Mouse (Mus musculus) gastrocnemius, adult 2 months (tissue): ENCODE results near the gene Gdf1. TPM values are rescaled to one million over a fixed set of nuclear protein-coding genes. Genes with fewer than 3 reads are reported as not detected.

Experiments
- DNase-seq: peaks from one replicate; pipeline ENCODE4 v3.0.0; 2022
- H3K27ac ChIP-seq: fragments of 200-600 bp; 2 replicates; pipeline ENCODE4 v1.8.1; 2022; ENCODE audit warnings: mild to moderate bottlenecking
- H3K4me3 ChIP-seq: fragments of 200-600 bp; 2 replicates; pipeline ENCODE4 v1.8.1; 2022; ENCODE audit warnings: mild to moderate bottlenecking, moderate library complexity
- CTCF ChIP-seq: fragments of 200-600 bp; IDR thresholded peaks from 2 replicates; pipeline ENCODE4 v1.8.1; 2022; ENCODE audit warnings: antibody characterized with exemption, mild to moderate bottlenecking, moderate library complexity
- intact Hi-C: fragments of 180-260 bp; cut with DNase I; formaldehyde crosslinking; loops from one replicate; pipeline ENCODE4 v1.15.1; 2025
- long read RNA-seq, 2 experiments: library from polyadenylated mRNA; stranded (forward); transcript quantifications; one replicate each; pipeline ENCODE4 v2.0.0; 2021
- total RNA-seq, 2 experiments: library from RNA; stranded (reverse); gene quantifications; 2 replicates each; pipeline ENCODE4 v1.2.3; 2021

Gdf1 gene
- total RNA-seq, result 1 to 10 TPM in 1 of 2 experiments, not detected in 1; 1.0 TPM
- long read RNA-seq, experiment 1, result 0 reads
- long read RNA-seq, experiment 2, result 0 reads

GRCm38 (mm10) chr8:70329124-70329834 is at the start of gene Gdf1:
Gene Gdf1, plus strand, starts transcription at chr8:70329817.
- H3K27ac ChIP-seq, result no peak within 1 kb of the TSS
- intact Hi-C loops, result no loop called here
- no peak within 1 kb of the TSS for H3K4me3 ChIP-seq
- TF ChIP-seq CTCF, result no peak
- DNase-seq, result peak; percentile 46

GRCm38 (mm10) chr8:70281001-70281400 is 48.6 kb upstream of the Gdf1 start:
- Histone ChIP-seq H3K27ac (peak overlapping the region; percentile 8; the same call in 1 of the 2 replicates), H3K4me3 (no peak overlapping the region)
- no peak for TF ChIP-seq CTCF
- no peak for DNase-seq
- intact Hi-C loops, result no loop called here

- Histone ChIP-seq H3K4me3 (peak within 1 kb of the TSS; percentile 83), H3K27ac (peak within 1 kb of the TSS; percentile 89)
- TF ChIP-seq CTCF, result peak; percentile 91
- DNase-seq, result peak; percentile 94
- intact Hi-C loops, result no loop called here
Measured at GRCm38 (mm10) chr8:70282603-70283135, 46.9 kb upstream of the Gdf1 start, which contains the start of gene Homer3. Gene Homer3, plus strand, starts transcription at chr8:70282827.

- DNase-seq, result no peak
- intact Hi-C loops, result no loop called here
- TF ChIP-seq CTCF, result no peak
- peak overlapping the region; percentile 89 for H3K27ac ChIP-seq
- peak overlapping the region; percentile 83 for H3K4me3 ChIP-seq
Measured at GRCm38 (mm10) chr8:70283136-70284077, 46.2 kb upstream of the Gdf1 start.

- no peak for DNase-seq
- H3K4me3 ChIP-seq, result no peak overlapping the region
- intact Hi-C loops, result no loop called here
- TF ChIP-seq CTCF, result no peak
- no peak overlapping the region for H3K27ac ChIP-seq
Measured at GRCm38 (mm10) chr8:70284421-70284820, 45.2 kb upstream of the Gdf1 start.

GRCm38 (mm10) chr8:70285304-70285703 is 44.3 kb upstream of the Gdf1 start:
- TF ChIP-seq CTCF, result no peak
- no peak overlapping the region for H3K4me3 ChIP-seq
- no peak overlapping the region for H3K27ac ChIP-seq
- no peak for DNase-seq
- intact Hi-C loops, result no loop called here

GRCm38 (mm10) chr8:70286737-70287136 is 42.9 kb upstream of the Gdf1 start:
- intact Hi-C loops, result no loop called here
- no peak for DNase-seq
- Histone ChIP-seq H3K4me3 (no peak overlapping the region), H3K27ac (no peak overlapping the region)
- peak; percentile 49 for TF ChIP-seq CTCF

GRCm38 (mm10) chr8:70293988-70294405 is 35.6 kb upstream of the Gdf1 start:
- TF ChIP-seq CTCF, result no peak
- intact Hi-C loops, result no loop called here
- DNase-seq, result no peak
- no peak overlapping the region for H3K27ac ChIP-seq
- no peak overlapping the region for H3K4me3 ChIP-seq

- no peak for DNase-seq
- Histone ChIP-seq H3K27ac (no peak overlapping the region), H3K4me3 (peak overlapping the region; percentile 93; the same call in 1 of the 2 replicates)
- TF ChIP-seq CTCF, result no peak
- intact Hi-C loops, result no loop called here
Measured at GRCm38 (mm10) chr8:70300881-70301280, 28.7 kb upstream of the Gdf1 start.

GRCm38 (mm10) chr8:70302358-70302890 is 27.2 kb upstream of the Gdf1 start, which contains the start of the genes Ddx49 and Cope:
Gene Ddx49, minus strand, starts transcription at chr8:70302489.
Gene Cope, plus strand, starts transcription at chr8:70302518.
- peak within 1 kb of the TSS; percentile 94 for H3K27ac ChIP-seq
- no peak for TF ChIP-seq CTCF
- peak within 1 kb of the TSS; percentile 93 for H3K4me3 ChIP-seq
- peak; percentile 95 for DNase-seq
- intact Hi-C loops, result no loop called here

GRCm38 (mm10) chr8:70302901-70303300 is 26.7 kb upstream of the Gdf1 start:
- intact Hi-C loops, result no loop called here
- no peak for TF ChIP-seq CTCF
- DNase-seq, result no peak
- Histone ChIP-seq H3K4me3 (peak overlapping the region; percentile 93), H3K27ac (peak overlapping the region; percentile 94)

GRCm38 (mm10) chr8:70309311-70309710 is 20.3 kb upstream of the Gdf1 start:
- Histone ChIP-seq H3K4me3 (no peak overlapping the region), H3K27ac (no peak overlapping the region)
- TF ChIP-seq CTCF, result peak; percentile 75
- DNase-seq, result peak; percentile 66
- intact Hi-C loops, result no loop called here
